In genomic region chr3:70500991-70501961, GRCm38 (mm10) we compare ENCODE assay signal across 13 mouse cellular contexts.
DNase-seq lines count a peak whose midpoint lies in the region; ATAC-seq and TF ChIP-seq lines count a peak whose summit lies in the region.
"Had no signal": no experiment of that assay in that cellular context is flagged by ENCODE, and none has a peak within 500 bp of the region (broad histone marks: within the 10 kb centered on the region; RNA-seq: fewer than 3 reads in every experiment).

No protein-coding gene starts in this region.

- no peaks in the 10 kb centered on the region for H3K4me1 ChIP-seq in embryonic facial prominence, embryonic 15.5 days
- peaks cover 11% of the 10 kb centered on the region for H3K4me1 ChIP-seq in midbrain, embryonic 12.5 days
- H3K4me1 ChIP-seq: intestine, embryonic 15.5 days; megakaryocyte, embryonic 14.5 days had no signal

- TF ChIP-seq CTCF in brain, embryonic 14.5 days (IDR thresholded peaks at IDR 0.05; ENCODE audit: borderline replicate concordance, extremely low read depth, insufficient read depth, insufficient read length) = no peak

- H3K27ac ChIP-seq in embryonic facial prominence, embryonic 15.5 days (replicated peaks) = peak overlapping the region; percentile 3; the same call in 1 of the 2 replicates
- no peak overlapping the region for H3K27ac ChIP-seq in midbrain, embryonic 12.5 days (replicated peaks)
- H3K27ac ChIP-seq: intestine, embryonic 15.5 days had no signal

- DNase-seq in kidney, postnatal 10 days = peak; percentile 4
- no peak for DNase-seq in kidney, adult 18-20 months
- peak; percentile 78 for DNase-seq in brain, embryonic 14.5 days (ENCODE audit: low read depth)
- no peak for DNase-seq in spleen, postnatal 10 days (ENCODE audit: low spot score in 2 of 2)
- DNase-seq in thymus, postnatal 14 days = no peak
- DNase-seq: cerebellum, adult 9-11 months; gastrocnemius, postnatal 25 days; right cerebral cortex, postnatal 25 days had no signal

- ATAC-seq in embryonic facial prominence, embryonic 15.5 days (ENCODE audit: insufficient number of reproducible peaks, low FRiP score, low TSS enrichment, low read depth) = no peak
- ATAC-seq in midbrain, embryonic 12.5 days (ENCODE audit: low FRiP score, low read depth) = peak; percentile 69; the same call in 1 of the 2 replicates
- ATAC-seq in megakaryocyte, adult 5-6 weeks (ENCODE audit: poor library complexity, severe bottlenecking) = no peak
- ATAC-seq: intestine, embryonic 15.5 days had no signal

- WGBS in embryonic facial prominence, embryonic 15.5 days = 44% methylated on average over 9 of the region's 9 CpGs
- 55% methylated on average over 9 of the region's 9 CpGs for WGBS in midbrain, embryonic 12.5 days

- no peaks in the 10 kb centered on the region for H3K36me3 ChIP-seq in embryonic facial prominence, embryonic 15.5 days
- no peaks in the 10 kb centered on the region for H3K36me3 ChIP-seq in midbrain, embryonic 12.5 days
- H3K36me3 ChIP-seq: intestine, embryonic 15.5 days had no signal

- TF ChIP-seq POLR2A in brain, embryonic 14.5 days (IDR thresholded peaks at IDR 0.05; ENCODE audit: borderline replicate concordance, extremely low read depth, insufficient read depth, insufficient read length, poor library complexity, severe bottlenecking) = no peak

- no peak overlapping the region for H3K4me3 ChIP-seq in embryonic facial prominence, embryonic 15.5 days (replicated peaks)
- no peak overlapping the region for H3K4me3 ChIP-seq in midbrain, embryonic 12.5 days
- H3K4me3 ChIP-seq: intestine, embryonic 15.5 days; megakaryocyte, embryonic 14.5 days had no signal

- no peak overlapping the region for H3K4me2 ChIP-seq in embryonic facial prominence, embryonic 15.5 days (replicated peaks)
- no peak overlapping the region for H3K4me2 ChIP-seq in midbrain, embryonic 12.5 days (replicated peaks)
- H3K4me2 ChIP-seq: intestine, embryonic 15.5 days had no signal

- H3K9me3 ChIP-seq in embryonic facial prominence, embryonic 15.5 days (replicated peaks) = no peaks in the 10 kb centered on the region
- no peaks in the 10 kb centered on the region for H3K9me3 ChIP-seq in midbrain, embryonic 12.5 days
- H3K9me3 ChIP-seq: intestine, embryonic 15.5 days had no signal

- no peaks in the 10 kb centered on the region for H3K27me3 ChIP-seq in embryonic facial prominence, embryonic 15.5 days
- no peaks in the 10 kb centered on the region for H3K27me3 ChIP-seq in midbrain, embryonic 12.5 days
- H3K27me3 ChIP-seq: intestine, embryonic 15.5 days; megakaryocyte, embryonic 14.5 days had no signal

- no peak overlapping the region for H3K9ac ChIP-seq in embryonic facial prominence, embryonic 15.5 days
- H3K9ac ChIP-seq in midbrain, embryonic 12.5 days (replicated peaks) = no peak overlapping the region
- H3K9ac ChIP-seq: intestine, embryonic 15.5 days had no signal

Comparison
In these comparisons a context has a peak if more than half of its experiments do, and no peak if none do; other contexts are left out.
1. DNase-seq: peak in kidney, postnatal 10 days (single experiment) and brain, embryonic 14.5 days (single experiment); none in kidney, adult 18-20 months (single experiment), spleen, postnatal 10 days (0 of 2) and thymus, postnatal 14 days (single experiment).